15 mouse cellular contexts compared by ENCODE assay signal in the genomic region with DNA sequence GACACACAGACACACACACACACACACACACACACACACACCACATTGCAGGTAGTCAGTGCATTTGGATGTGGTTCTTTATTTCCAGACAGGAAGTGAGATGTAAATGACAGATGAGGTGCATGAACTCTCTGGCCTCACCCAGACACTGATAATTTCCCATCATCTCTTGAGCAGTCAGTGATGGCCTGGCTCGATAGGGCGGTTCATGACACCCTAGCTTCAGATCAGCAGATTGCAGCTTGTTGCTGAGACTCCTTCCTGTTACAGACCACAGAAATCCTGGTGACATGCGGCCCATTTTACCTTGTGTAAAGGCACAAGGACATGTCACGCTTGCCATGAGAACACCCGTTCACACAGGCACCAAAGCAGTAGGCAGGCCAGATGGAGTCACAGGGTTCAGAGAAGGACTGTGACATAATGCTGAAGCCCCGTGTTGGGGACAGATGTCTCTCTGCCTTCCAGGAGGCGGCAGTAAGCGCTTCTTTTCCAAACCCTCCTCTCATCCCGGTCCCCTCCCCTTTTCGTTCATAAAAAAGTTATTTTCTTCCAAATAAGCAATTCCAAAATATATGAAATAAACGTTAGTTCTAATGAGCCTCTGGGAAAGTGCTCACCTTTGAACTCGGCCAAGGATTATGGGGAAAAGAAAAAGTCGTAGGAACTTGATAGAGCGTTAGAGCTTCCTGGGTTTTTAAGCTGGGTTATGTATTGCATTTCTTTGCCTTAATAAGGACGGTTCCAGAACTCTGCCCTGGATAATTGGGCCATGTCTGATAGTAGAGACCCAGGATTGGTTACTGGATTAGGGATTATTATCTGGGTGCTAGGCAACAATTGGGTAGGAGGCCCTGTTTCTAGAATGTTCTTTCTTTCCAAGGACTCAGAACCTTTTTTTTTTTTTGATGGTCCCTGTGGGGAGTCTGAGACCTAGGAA. TPM values are rescaled to one million over a fixed set of nuclear protein-coding genes. Genes with fewer than 3 reads are reported as not detected.
A peak's percentile ranks its signal among the peaks of the same experiment; 100 is the strongest.
DNase-seq lines count a peak whose midpoint lies in the region; ATAC-seq and TF ChIP-seq lines count a peak whose summit lies in the region.
"Had no signal": no experiment of that assay in that cellular context is flagged by ENCODE, and none has a peak within 500 bp of the region (broad histone marks: within the 10 kb centered on the region; RNA-seq: fewer than 3 reads in every experiment).

No protein-coding gene starts in this region.

- TF ChIP-seq RAD21 in CH12.LX (IDR thresholded peaks at IDR 0.05; ENCODE audit: low read depth, low read length): no peak

- H3K36me3 ChIP-seq in lung, embryonic 14.5 days (ENCODE audit: insufficient read depth): no peaks in the 10 kb centered on the region
- no peaks in the 10 kb centered on the region for H3K36me3 ChIP-seq in CH12.LX (replicated peaks in 1 of 2; ENCODE audit: control insufficient read depth in 1 of 2, insufficient read depth in 1 of 2, low read length in 1 of 2)
- H3K36me3 ChIP-seq: heart, embryonic 13.5 days; hindbrain, embryonic 13.5 days; liver, embryonic 12.5 days; midbrain, embryonic 12.5 days; neural tube, embryonic 12.5 days had no signal

- dilution Hi-C loops in CH12.LX (cut with MboI; ENCODE audit: extremely low pct_ligation_motif_present, extremely low pct_unique_long_range_greater_than_20kb, low sequenced_read_pairs): no loop called here

- no peak overlapping the region for H3K9ac ChIP-seq in lung, embryonic 14.5 days
- no peak overlapping the region for H3K9ac ChIP-seq in CH12.LX (ENCODE audit: insufficient read depth, low read depth)
- H3K9ac ChIP-seq: heart, embryonic 13.5 days; hindbrain, embryonic 13.5 days; liver, embryonic 12.5 days; midbrain, embryonic 12.5 days; neural tube, embryonic 12.5 days had no signal

- H3K79me2 ChIP-seq in CH12.LX (replicated peaks; ENCODE audit: control insufficient read depth, extremely low read depth, insufficient read depth, poor library complexity, severe bottlenecking): no peaks in the 10 kb centered on the region

- peak; percentile 52; the same call in 1 of the 2 replicates for ATAC-seq in lung, embryonic 14.5 days (ENCODE audit: insufficient read depth)
- ATAC-seq: liver, embryonic 12.5 days had no signal

- peak; percentile 37 to 42 for DNase-seq in cerebellum, postnatal 10 days
- no peak for DNase-seq in cerebellum, adult 11-12 months
- peak; percentile 57 for DNase-seq in lung, embryonic 14.5 days
- DNase-seq in lung, postnatal 4 days: no peak
- peak; percentile 44 for DNase-seq in CH12.LX (ENCODE audit: extremely low read depth)
- peak; percentile 80 for DNase-seq in naive thymus-derived CD4-positive, alpha-beta T cell, adult 2 months (ENCODE audit: low read depth)
- no peak for DNase-seq in c-Kit-positive CD71-positive TER-119-positive erythroid progenitor cells, embryonic 14.5 days (ENCODE audit: low spot score)
- DNase-seq in retina, embryonic 14.5 days (ENCODE audit: low spot score): no peak
- DNase-seq: adrenal gland, postnatal 10 days; layer of hippocampus, postnatal 36 days had no signal

- H3K27me3 ChIP-seq in lung, embryonic 14.5 days (ENCODE audit: insufficient read depth, low read length): no peaks in the 10 kb centered on the region
- no peaks in the 10 kb centered on the region for H3K27me3 ChIP-seq in CH12.LX (replicated peaks)
- H3K27me3 ChIP-seq: hindbrain, embryonic 13.5 days; neural tube, embryonic 12.5 days had no signal

- H3K4me2 ChIP-seq in lung, embryonic 14.5 days: no peak overlapping the region
- H3K4me2 ChIP-seq in CH12.LX (ENCODE audit: insufficient read depth, low read depth, poor library complexity, severe bottlenecking): no peak overlapping the region
- H3K4me2 ChIP-seq: heart, embryonic 13.5 days; hindbrain, embryonic 13.5 days; liver, embryonic 12.5 days; midbrain, embryonic 12.5 days; neural tube, embryonic 12.5 days had no signal

- no peak; the same call in 1 of the 2 replicates for TF ChIP-seq CTCF in lung, embryonic 14.5 days (IDR thresholded peaks at IDR 0.05; ENCODE audit: low read depth)
- no peak for TF ChIP-seq CTCF in CH12.LX (conservative IDR thresholded peaks at IDR 0.05 in 1 of 2, IDR thresholded peaks at IDR 0.05 in 1 of 2; ENCODE audit: low read depth in 2 of 2, low read length in 2 of 2)

- in situ Hi-C loops in CH12.LX (cut with MboI; ENCODE audit: low pct_ligation_motif_present, low pct_unique_long_range_greater_than_20kb, low sequenced_read_pairs): no loop called here

- no peak overlapping the region for H3K27ac ChIP-seq in lung, embryonic 14.5 days (ENCODE audit: low read depth)
- no peak overlapping the region for H3K27ac ChIP-seq in CH12.LX (ENCODE audit: insufficient read depth, low read depth)
- H3K27ac ChIP-seq: hindbrain, embryonic 13.5 days; liver, embryonic 12.5 days; midbrain, embryonic 12.5 days; neural tube, embryonic 12.5 days had no signal

- no peak overlapping the region for H3K4me3 ChIP-seq in lung, embryonic 14.5 days (ENCODE audit: low read depth, low read length)
- H3K4me3 ChIP-seq in CH12.LX (replicated peaks in 1 of 3; ENCODE audit: low read depth in 2 of 3, low read length in 2 of 3, poor library complexity in 1 of 3): no peak overlapping the region
- H3K4me3 ChIP-seq: heart, embryonic 13.5 days; hindbrain, embryonic 13.5 days; liver, embryonic 12.5 days; midbrain, embryonic 12.5 days; neural tube, embryonic 12.5 days had no signal

- peaks cover 8% of the 10 kb centered on the region; the same call in 1 of the 2 replicates for H3K4me1 ChIP-seq in lung, embryonic 14.5 days (ENCODE audit: insufficient read depth)
- peaks cover 7 to 9% of the 10 kb centered on the region in 2 experiments for H3K4me1 ChIP-seq in CH12.LX (ENCODE audit: control insufficient read depth in 1 of 2, insufficient read depth in 2 of 2)
- H3K4me1 ChIP-seq: liver, embryonic 12.5 days; midbrain, embryonic 12.5 days; neural tube, embryonic 12.5 days had no signal

- TF ChIP-seq POLR2A in CH12.LX (IDR thresholded peaks at IDR 0.05; ENCODE audit: low read depth, low read length): no peak

- no peak for TF ChIP-seq EP300 in CH12.LX (IDR thresholded peaks at IDR 0.05; ENCODE audit: low read length)

- no peaks in the 10 kb centered on the region for H3K9me3 ChIP-seq in lung, embryonic 14.5 days (ENCODE audit: low read depth, low read length)
- H3K9me3 ChIP-seq in CH12.LX (replicated peaks; ENCODE audit: low read length): no peaks in the 10 kb centered on the region
- H3K9me3 ChIP-seq: heart, embryonic 13.5 days; hindbrain, embryonic 13.5 days; liver, embryonic 12.5 days; midbrain, embryonic 12.5 days; neural tube, embryonic 12.5 days had no signal

- WGBS in lung, embryonic 14.5 days: 46% methylated on average over 15 of the region's 15 CpGs

TF ChIP-seq in CH12.LX, 34 proteins besides CTCF, POLR2A, EP300 and RAD21:
- TF ChIP-seq TCF12 (IDR thresholded peaks at IDR 0.05; ENCODE audit: low read depth, low read length): no peak
- TF ChIP-seq ZNF384 (IDR thresholded peaks at IDR 0.05; ENCODE audit: low read depth, low read length): no peak
- no peak for TF ChIP-seq ZKSCAN1 (IDR thresholded peaks at IDR 0.05; ENCODE audit: borderline replicate concordance, low read depth, low read length)

RNA-seq across cellular contexts. Expression of a gene that starts 26.0 kb away (rescaled TPM):
- polyA plus RNA-seq in lung, embryonic 14.5 days (2014; fragmentation: Nextera tagmentation; extraction: Ambion mirVana): 13.2 and 15.7 TPM in 2 replicates
- total RNA-seq in CH12.LX (2012; rRNA removed): 0.08 and 0.17 TPM in 2 replicates
- 0.07 and 0.11 TPM in 2 replicates for total RNA-seq in CH12.LX (2014; rRNA removed)
- 0.14 and 0.16 TPM in 2 replicates for polyA plus RNA-seq in CH12.LX (2012; ENCODE audit: insufficient read length, low read depth)

Comparison
In these comparisons a context has a peak if more than half of its experiments do, and no peak if none do; other contexts are left out.
1. DNase-seq: peak in cerebellum, postnatal 10 days (2 of 2), lung, embryonic 14.5 days (single experiment), CH12.LX (single experiment) and naive thymus-derived CD4-positive, alpha-beta T cell, adult 2 months (single experiment); none in cerebellum, adult 11-12 months (single experiment), lung, postnatal 4 days (0 of 2), c-Kit-positive CD71-positive TER-119-positive erythroid progenitor cells, embryonic 14.5 days (single experiment) and retina, embryonic 14.5 days (single experiment).
2. RNA of a gene that starts 26.0 kb away (polyA plus RNA-seq): 13.2 to 15.7 TPM in lung, embryonic 14.5 days; 0.14 to 0.16 TPM in CH12.LX; every median in the first group is over 10 times any median in the second.